Mouse (Mus musculus): ENCODE measurements around the gene Abca8a.

DNA sequence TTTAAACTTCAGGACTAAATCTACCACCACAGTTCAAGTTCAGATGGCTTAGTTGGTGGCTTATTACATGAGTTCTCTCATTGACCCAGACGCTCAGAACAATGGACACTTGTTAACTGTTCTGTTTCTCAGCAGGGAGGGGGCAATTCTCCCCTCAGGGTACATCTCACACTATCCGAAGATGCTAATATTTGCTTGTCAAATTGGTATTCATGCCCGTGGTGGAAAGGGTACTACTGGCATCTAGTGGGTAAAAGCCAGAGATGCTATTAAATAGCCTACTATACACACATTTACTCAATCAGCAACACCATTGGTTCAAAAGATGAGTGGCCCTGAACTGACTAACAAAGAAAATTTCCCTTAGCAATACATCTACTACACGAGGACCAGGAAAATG is 15.4 kb upstream of the Abca8a start:
- no peak for TF ChIP-seq POLR2A (IDR thresholded peaks at IDR 0.05; ENCODE audit: low read depth, low read length)
- TF ChIP-seq CTCF (conservative IDR thresholded peaks at IDR 0.05; ENCODE audit: insufficient read depth, insufficient read length, low read depth, low read length): no peak
